Mouse (Mus musculus): ENCODE measurements around the gene Utp20. TPM values are rescaled to one million over a fixed set of nuclear protein-coding genes. Genes with fewer than 3 reads are reported as not detected.
"Not testable (repeated sequence)": the region's sequence is repeated elsewhere in the genome, so short reads cannot be mapped to it uniquely, and the experiment has no call there.

The Utp20 gene
- polyA plus RNA-seq, 1 experiment from 2014 or later, result 13.3 TPM

GRCm38 (mm10) chr10:88739818-88740217 is 86.8 kb downstream of the Utp20 start:
- Histone ChIP-seq H3K9ac (ENCODE audit: low read depth, low read length) (no peak overlapping the region), H3K27ac (ENCODE audit: low read depth, low read length) (no peak overlapping the region), H3K4me3 (ENCODE audit: low read depth, low read length) (no peak overlapping the region), H3K36me3 (ENCODE audit: control insufficient read depth, insufficient read depth, low read length) (peaks cover 20% of the 10 kb centered on the region), H3K4me1 (ENCODE audit: control insufficient read depth, insufficient read depth, low read length) (no peaks in the 10 kb centered on the region), H3K9me3 (replicated peaks; ENCODE audit: control insufficient read depth, low read length) (no peaks in the 10 kb centered on the region), H3K27me3 (ENCODE audit: control insufficient read depth, insufficient read depth, low read length) (no peaks in the 10 kb centered on the region), H3K4me2 (no peak overlapping the region)
- no peak for ATAC-seq (replicated peaks; ENCODE audit: insufficient number of reproducible peaks, low FRiP score, low TSS enrichment)
- WGBS (ENCODE audit: insufficient replicate concordance), result 95% methylated on average over 1 of the region's 1 CpGs

- not testable (repeated sequence) for H3K4me2 ChIP-seq; H3K9ac ChIP-seq (ENCODE audit: low read depth, low read length); H3K27me3 ChIP-seq (ENCODE audit: control insufficient read depth, insufficient read depth, low read length); H3K27ac ChIP-seq (ENCODE audit: low read depth, low read length); ATAC-seq (replicated peaks; ENCODE audit: insufficient number of reproducible peaks, low FRiP score, low TSS enrichment); H3K4me3 ChIP-seq (ENCODE audit: low read depth, low read length); H3K9me3 ChIP-seq (replicated peaks; ENCODE audit: control insufficient read depth, low read length); H3K4me1 ChIP-seq (ENCODE audit: control insufficient read depth, insufficient read depth, low read length)
- 94% methylated on average over 8 of the region's 8 CpGs for WGBS (ENCODE audit: insufficient replicate concordance)
- peaks cover 17% of the 10 kb centered on the region for H3K36me3 ChIP-seq (ENCODE audit: control insufficient read depth, insufficient read depth, low read length)
Measured at GRCm38 (mm10) chr10:88739074-88739473, 87.5 kb downstream of the Utp20 start.

GRCm38 (mm10) chr10:88732309-88732622 is 94.3 kb downstream of the Utp20 start:
- peak overlapping the region; percentile 96 for H3K4me2 ChIP-seq
- H3K9ac ChIP-seq (ENCODE audit: low read depth, low read length), result peak overlapping the region; percentile 97
- 0 out of 2 replicates have a peak, but pooled peaks have one; percentile 36 for ATAC-seq (replicated peaks; ENCODE audit: insufficient number of reproducible peaks, low FRiP score, low TSS enrichment)
- H3K4me3 ChIP-seq (ENCODE audit: low read depth, low read length), result peak overlapping the region; percentile 96
- no peak overlapping the region for H3K27ac ChIP-seq (ENCODE audit: low read depth, low read length)
- WGBS (ENCODE audit: insufficient replicate concordance), result 10% methylated on average over 6 of the region's 6 CpGs
- H3K27me3 ChIP-seq (ENCODE audit: control insufficient read depth, insufficient read depth, low read length), result no peaks in the 10 kb centered on the region
- H3K36me3 ChIP-seq (ENCODE audit: control insufficient read depth, insufficient read depth, low read length), result peaks cover under 1% of the 10 kb centered on the region; the same call in 1 of the 2 replicates
- H3K4me1 ChIP-seq (ENCODE audit: control insufficient read depth, insufficient read depth, low read length), result no peaks in the 10 kb centered on the region
- no peaks in the 10 kb centered on the region for H3K9me3 ChIP-seq (replicated peaks; ENCODE audit: control insufficient read depth, low read length)

GRCm38 (mm10) chr10:88731496-88732308 is 94.9 kb downstream of the Utp20 start:
- 2% methylated on average over 60 of the region's 61 CpGs for WGBS (ENCODE audit: insufficient replicate concordance)

GRCm38 (mm10) chr10:88730571-88731495 is 95.8 kb downstream of the Utp20 start, which contains the start of gene Arl1:
Gene Arl1, plus strand, starts transcription at chr10:88730858.
- peak within 1 kb of the TSS; percentile 96 for H3K4me3 ChIP-seq (ENCODE audit: low read depth, low read length)
- H3K36me3 ChIP-seq (ENCODE audit: control insufficient read depth, insufficient read depth, low read length), result no peaks in the 10 kb centered on the region
- H3K27ac ChIP-seq (ENCODE audit: low read depth, low read length), result peak within 1 kb of the TSS; percentile 71
- H3K9ac ChIP-seq (ENCODE audit: low read depth, low read length), result peak within 1 kb of the TSS; percentile 97
- H3K4me1 ChIP-seq (ENCODE audit: control insufficient read depth, insufficient read depth, low read length), result no peaks in the 10 kb centered on the region
- H3K9me3 ChIP-seq (replicated peaks; ENCODE audit: control insufficient read depth, low read length), result no peaks in the 10 kb centered on the region
- peak; percentile 89 for ATAC-seq (replicated peaks; ENCODE audit: insufficient number of reproducible peaks, low FRiP score, low TSS enrichment)
- WGBS (ENCODE audit: insufficient replicate concordance), result under 1% methylated on average over 65 of the region's 65 CpGs
- H3K4me2 ChIP-seq, result peak within 1 kb of the TSS; percentile 96
- H3K27me3 ChIP-seq (ENCODE audit: control insufficient read depth, insufficient read depth, low read length), result no peaks in the 10 kb centered on the region

More at GRCm38 (mm10) chr10:88731496-88732308, 94.9 kb downstream of the Utp20 start:
- H3K4me1 ChIP-seq (ENCODE audit: control insufficient read depth, insufficient read depth, low read length), result no peaks in the 10 kb centered on the region
- H3K9me3 ChIP-seq (replicated peaks; ENCODE audit: control insufficient read depth, low read length), result no peaks in the 10 kb centered on the region
- ATAC-seq (replicated peaks; ENCODE audit: insufficient number of reproducible peaks, low FRiP score, low TSS enrichment), result peak; percentile 45
- peak overlapping the region; percentile 71 for H3K27ac ChIP-seq (ENCODE audit: low read depth, low read length)
- H3K36me3 ChIP-seq (ENCODE audit: control insufficient read depth, insufficient read depth, low read length), result no peaks in the 10 kb centered on the region
- H3K9ac ChIP-seq (ENCODE audit: low read depth, low read length), result peak overlapping the region; percentile 97
- H3K4me2 ChIP-seq, result peak overlapping the region; percentile 96
- no peaks in the 10 kb centered on the region for H3K27me3 ChIP-seq (ENCODE audit: control insufficient read depth, insufficient read depth, low read length)
- H3K4me3 ChIP-seq (ENCODE audit: low read depth, low read length), result peak overlapping the region; percentile 96

GRCm38 (mm10) chr10:88728166-88728565 is 98.4 kb downstream of the Utp20 start:
- WGBS (ENCODE audit: insufficient replicate concordance), result 63% methylated on average over 8 of the region's 8 CpGs
- no peak for ATAC-seq (replicated peaks; ENCODE audit: insufficient number of reproducible peaks, low FRiP score, low TSS enrichment)
- Histone ChIP-seq H3K4me3 (ENCODE audit: low read depth, low read length) (no peak overlapping the region), H3K9me3 (replicated peaks; ENCODE audit: control insufficient read depth, low read length) (no peaks in the 10 kb centered on the region), H3K9ac (ENCODE audit: low read depth, low read length) (no peak overlapping the region), H3K27ac (ENCODE audit: low read depth, low read length) (no peak overlapping the region), H3K27me3 (ENCODE audit: control insufficient read depth, insufficient read depth, low read length) (no peaks in the 10 kb centered on the region), H3K4me2 (no peak overlapping the region), H3K4me1 (ENCODE audit: control insufficient read depth, insufficient read depth, low read length) (no peaks in the 10 kb centered on the region), H3K36me3 (ENCODE audit: control insufficient read depth, insufficient read depth, low read length) (no peaks in the 10 kb centered on the region)

GRCm38 (mm10) chr10:88727128-88727527 is 99.5 kb downstream of the Utp20 start:
- no peaks in the 10 kb centered on the region for H3K36me3 ChIP-seq (ENCODE audit: control insufficient read depth, insufficient read depth, low read length)
- H3K4me3 ChIP-seq (ENCODE audit: low read depth, low read length), result no peak overlapping the region
- 25% methylated on average over 1 of the region's 1 CpGs for WGBS (ENCODE audit: insufficient replicate concordance)
- no peaks in the 10 kb centered on the region for H3K9me3 ChIP-seq (replicated peaks; ENCODE audit: control insufficient read depth, low read length)
- no peak for ATAC-seq (replicated peaks; ENCODE audit: insufficient number of reproducible peaks, low FRiP score, low TSS enrichment)
- no peaks in the 10 kb centered on the region for H3K27me3 ChIP-seq (ENCODE audit: control insufficient read depth, insufficient read depth, low read length)
- no peak overlapping the region for H3K9ac ChIP-seq (ENCODE audit: low read depth, low read length)
- no peak overlapping the region for H3K27ac ChIP-seq (ENCODE audit: low read depth, low read length)
- no peak overlapping the region for H3K4me2 ChIP-seq
- H3K4me1 ChIP-seq (ENCODE audit: control insufficient read depth, insufficient read depth, low read length), result no peaks in the 10 kb centered on the region

- no peaks in the 10 kb centered on the region for H3K9me3 ChIP-seq (replicated peaks; ENCODE audit: control insufficient read depth, low read length)
- no peak overlapping the region for H3K27ac ChIP-seq (ENCODE audit: low read depth, low read length)
- no peak overlapping the region for H3K9ac ChIP-seq (ENCODE audit: low read depth, low read length)
- H3K4me1 ChIP-seq (ENCODE audit: control insufficient read depth, insufficient read depth, low read length), result no peaks in the 10 kb centered on the region
- ATAC-seq (replicated peaks; ENCODE audit: insufficient number of reproducible peaks, low FRiP score, low TSS enrichment), result no peak
- no peak overlapping the region for H3K4me2 ChIP-seq
- H3K36me3 ChIP-seq (ENCODE audit: control insufficient read depth, insufficient read depth, low read length), result no peaks in the 10 kb centered on the region
- WGBS (ENCODE audit: insufficient replicate concordance), result 37% methylated on average over 2 of the region's 2 CpGs
- H3K4me3 ChIP-seq (ENCODE audit: low read depth, low read length), result no peak overlapping the region
- no peaks in the 10 kb centered on the region for H3K27me3 ChIP-seq (ENCODE audit: control insufficient read depth, insufficient read depth, low read length)
Measured at GRCm38 (mm10) chr10:88725343-88725742, 101.3 kb downstream of the Utp20 start.

Measured in heart, embryonic 11.5 days (tissue).